Mouse (Mus musculus): Measurements from ENCODE around the gene Acp7. TPM values are rescaled to one million over a fixed set of nuclear protein-coding genes. Genes with fewer than 3 reads are reported as not detected.

Gene Acp7
- total RNA-seq, 2 experiments from 2014 or later, result not detected

GRCm38 (mm10) chr7:28603136-28603535, 28.0 kb downstream of the Acp7 start:
- intact Hi-C loops (cut with DNase I), result loop anchor here (10.0 kb wide), 1 partner anchor 122 kb away; no protein-coding TSS in a partner anchor
- DNase-seq, result no peak

- intact Hi-C loops (cut with DNase I), result loop anchor here (1.0 to 10.0 kb wide), 6 partner anchors 33 to 165 kb away; partner anchors contain the start of gene Gmfg
- DNase-seq, result peak in 1 of 2 experiments; percentile 60
These were observed 29.5 kb downstream of the Acp7 start for GRCm38 (mm10) chr7:28601668-28602067.

DNA sequence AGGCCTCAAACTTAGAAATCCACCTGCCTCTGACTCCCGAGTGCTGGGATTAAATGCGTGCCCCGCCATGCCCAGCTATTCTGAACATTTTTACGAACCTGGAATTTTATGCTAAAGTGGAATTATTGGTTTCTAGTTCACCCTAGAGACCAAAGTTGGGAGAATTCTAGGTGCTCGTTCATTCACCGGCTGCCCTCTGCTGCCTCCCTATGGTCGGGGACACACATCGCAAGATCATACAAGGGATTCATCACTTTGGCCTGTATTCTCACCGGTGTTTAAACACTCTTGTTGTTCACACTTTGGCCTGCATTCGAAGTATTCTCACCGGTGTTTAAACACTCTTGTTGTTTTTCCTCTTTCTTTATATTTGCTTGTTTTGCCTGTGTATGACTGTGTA, 30.1 kb downstream of the Acp7 start:
- intact Hi-C loops (cut with DNase I), result loop anchor here (1.0 to 10.0 kb wide), 6 partner anchors 33 to 164 kb away; partner anchors contain the start of gene Gmfg
- DNase-seq, result peak; percentile 66 to 72

- no peak for DNase-seq
- intact Hi-C loops (cut with DNase I), result no loop called here
These were observed 32.2 kb downstream of the Acp7 start for GRCm38 (mm10) chr7:28598951-28599350.

- intact Hi-C loops (cut with DNase I), result no loop called here
These were observed 33.3 kb downstream of the Acp7 start, which contains the start of the genes Samd4b and Pak4 for GRCm38 (mm10) chr7:28597642-28598446. Gene Samd4b (minus strand): TSS chr7:28598144. Gene Pak4 (minus strand): TSS chr7:28598185.

DNA sequence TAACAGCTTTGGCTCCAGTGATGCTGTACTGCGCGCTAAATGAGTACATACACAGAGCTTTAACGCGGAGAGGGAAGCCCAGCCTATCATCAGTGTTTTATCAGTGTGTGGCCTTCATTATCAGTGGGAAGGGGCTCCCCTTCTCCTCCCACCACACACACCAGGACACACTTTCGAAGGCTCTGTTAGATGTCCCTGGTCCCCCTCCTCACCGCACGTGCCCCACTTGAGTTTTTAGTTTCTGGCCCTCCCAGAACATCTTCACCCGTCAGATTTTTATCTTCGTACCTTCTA, 33.9 kb downstream of the Acp7 start:
- no peak for DNase-seq
- intact Hi-C loops (cut with DNase I), result no loop called here

More at GRCm38 (mm10) chr7:28597642-28598446, 33.3 kb downstream of the Acp7 start, which contains the start of the genes Samd4b and Pak4:
- DNase-seq, result peak; percentile 99

DNA sequence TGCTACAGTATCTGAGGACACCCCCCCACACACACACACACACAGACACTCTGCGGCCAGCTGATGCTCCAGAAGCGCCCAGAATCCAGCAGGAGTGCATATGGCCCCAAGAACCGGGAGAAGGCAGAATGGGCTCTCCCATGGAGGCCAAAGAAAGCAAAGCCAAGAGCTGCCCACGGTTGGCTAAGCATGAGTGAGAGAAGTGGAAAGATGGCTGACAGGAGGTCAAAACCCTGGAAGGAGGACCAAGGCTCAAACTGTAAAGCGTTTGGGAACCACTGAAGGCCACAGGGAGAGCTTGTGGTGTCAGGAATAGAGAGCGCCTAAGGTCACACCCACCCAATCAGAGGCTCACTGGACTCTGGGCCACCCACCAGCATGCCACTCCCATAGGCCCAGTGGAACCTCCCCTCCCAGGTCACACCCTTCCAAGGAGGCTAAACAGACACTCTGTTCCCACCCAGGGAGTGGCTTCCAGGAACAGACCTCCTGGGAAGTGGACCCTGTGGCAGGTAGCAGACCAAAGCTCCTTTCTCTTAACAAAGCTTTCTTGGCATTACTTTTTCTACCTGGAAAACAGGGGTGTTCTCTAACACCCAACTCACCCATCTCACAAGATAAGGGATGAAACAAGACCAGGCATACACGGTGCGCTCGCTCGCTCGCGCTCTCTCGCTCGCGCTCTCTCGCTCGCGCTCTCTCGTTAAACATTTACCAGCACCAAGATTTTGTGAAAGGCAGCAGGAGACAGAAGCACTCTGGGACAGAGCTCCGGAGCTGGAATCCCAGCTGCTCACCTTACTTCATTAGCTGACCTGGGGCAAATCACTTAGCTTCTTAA, 34.5 kb downstream of the Acp7 start:
- DNase-seq, result no peak
- intact Hi-C loops (cut with DNase I), result no loop called here

DNA sequence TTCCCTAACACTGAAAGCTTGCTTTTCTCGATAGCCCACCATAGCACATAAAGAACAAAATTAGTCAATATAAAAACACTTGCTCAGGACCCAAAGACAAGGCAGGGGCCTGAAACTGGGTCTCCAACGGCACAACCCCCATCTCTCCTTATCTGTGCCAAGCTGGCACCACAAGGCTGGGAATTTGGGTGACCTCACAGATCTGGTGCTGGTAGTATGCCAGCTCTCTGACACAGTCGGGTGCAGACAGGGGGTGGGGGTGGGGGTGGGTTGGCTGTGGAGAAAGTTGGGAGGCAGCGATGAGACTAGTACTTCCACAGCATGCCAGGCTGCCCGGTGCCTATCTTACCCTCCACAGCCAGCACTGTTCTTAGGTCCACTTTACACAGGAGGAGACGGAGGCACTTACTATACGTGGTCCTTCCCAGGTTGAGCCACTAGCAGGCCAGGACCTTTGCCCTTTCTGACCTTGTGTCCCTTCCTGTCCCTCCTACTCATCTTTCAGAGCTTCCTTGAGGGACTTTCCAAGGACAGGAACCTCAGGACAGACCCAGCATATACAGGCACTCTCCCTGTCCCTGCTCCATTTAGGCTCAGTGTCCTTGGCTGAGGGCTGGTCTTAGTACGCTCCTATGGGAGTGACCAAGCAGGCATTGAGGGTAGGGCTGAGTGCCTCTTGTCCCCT, 35.2 kb downstream of the Acp7 start:
- intact Hi-C loops (cut with DNase I), result no loop called here
- no peak for DNase-seq

DNA sequence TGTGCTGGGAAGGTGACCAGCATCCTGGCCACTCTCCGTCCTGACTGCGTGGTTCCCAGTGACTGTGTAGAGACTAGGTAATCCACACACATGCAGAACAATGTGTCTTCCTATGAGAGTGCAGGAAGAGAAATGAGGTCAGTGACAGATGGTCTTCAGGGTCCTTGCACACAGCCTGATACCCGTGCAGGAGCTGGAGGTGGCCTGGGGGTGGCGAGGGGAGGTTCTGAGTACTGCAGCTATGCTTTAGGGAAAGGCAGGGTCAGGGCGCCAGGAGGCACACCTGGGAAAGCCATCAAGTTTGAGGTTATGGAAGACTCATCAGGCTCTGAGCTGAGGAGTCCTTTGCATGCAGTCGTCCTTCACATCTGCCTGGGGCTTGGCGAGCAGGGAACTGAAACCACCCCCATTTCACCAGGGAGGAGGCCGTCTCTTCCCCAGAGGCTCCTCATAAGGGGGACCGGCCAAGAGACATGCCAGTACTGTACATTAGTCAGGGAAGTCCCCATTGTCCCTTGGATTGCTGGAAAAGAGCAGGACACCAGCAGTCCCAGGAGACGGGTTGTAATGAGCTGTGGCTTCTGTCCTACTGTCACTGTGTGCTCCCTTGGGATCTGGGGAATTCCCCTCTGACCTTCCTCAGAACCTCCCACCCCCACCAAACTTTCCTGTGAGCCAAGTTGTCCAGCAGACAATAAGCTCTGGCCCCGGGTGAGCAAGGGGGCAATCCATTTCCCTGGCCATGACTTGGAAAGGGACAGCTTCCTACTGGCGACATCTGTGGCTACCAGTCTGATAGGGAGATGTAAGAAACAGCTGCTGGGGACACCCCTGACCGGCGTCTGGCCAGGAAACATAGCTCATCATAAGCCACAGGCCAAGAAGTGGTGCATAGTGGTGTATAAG, 37.7 kb downstream of the Acp7 start:
- peak; percentile 57 to 60 for DNase-seq
- intact Hi-C loops (cut with DNase I), result no loop called here

- no peak for DNase-seq
- intact Hi-C loops (cut with DNase I), result no loop called here
These were observed 39.3 kb downstream of the Acp7 start for GRCm38 (mm10) chr7:28591862-28592261.

DNA sequence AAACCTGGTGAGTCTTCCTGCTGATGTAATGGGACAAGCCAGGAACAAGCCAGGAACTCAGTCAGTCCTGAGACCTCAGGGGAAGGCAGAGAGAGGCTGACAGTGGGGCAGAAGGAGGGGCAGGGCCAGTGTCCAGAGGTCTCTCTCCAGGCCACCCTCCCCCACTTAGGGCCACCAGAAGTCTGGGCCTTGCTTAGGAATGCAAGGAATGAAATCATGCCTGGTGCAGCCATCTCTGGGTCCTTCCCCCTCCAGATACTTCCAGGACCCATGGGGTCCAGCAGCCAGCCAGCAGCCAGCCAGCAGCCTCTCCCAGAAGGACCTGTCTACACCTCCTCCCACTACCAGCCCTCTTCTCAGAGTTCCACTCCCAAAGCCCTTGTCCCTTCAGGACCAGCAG, 43.5 kb downstream of the Acp7 start:
- DNase-seq, result no peak
- intact Hi-C loops (cut with DNase I), result loop anchor here (2.0 kb wide), 1 partner anchor 17 kb away; no protein-coding TSS in a partner anchor

GRCm38 (mm10) chr7:28586663-28587411, 44.3 kb downstream of the Acp7 start:
- DNase-seq, result peak in 1 of 2 experiments; percentile 36
- intact Hi-C loops (cut with DNase I), result loop anchor here (2.0 kb wide), 1 partner anchor 16 kb away; no protein-coding TSS in a partner anchor

GRCm38 (mm10) chr7:28585001-28585400, 46.1 kb downstream of the Acp7 start:
- intact Hi-C loops (cut with DNase I), result no loop called here
- no peak for DNase-seq

GRCm38 (mm10) chr7:28584468-28584867, 46.7 kb downstream of the Acp7 start:
- intact Hi-C loops (cut with DNase I), result no loop called here
- no peak for DNase-seq

- DNase-seq, result no peak
- intact Hi-C loops (cut with DNase I), result no loop called here
These were observed 47.4 kb downstream of the Acp7 start for GRCm38 (mm10) chr7:28583570-28584344.

GRCm38 (mm10) chr7:28582841-28583240, 48.3 kb downstream of the Acp7 start:
- intact Hi-C loops (cut with DNase I), result no loop called here
- DNase-seq, result no peak

GRCm38 (mm10) chr7:28581721-28582120, 49.4 kb downstream of the Acp7 start:
- intact Hi-C loops (cut with DNase I), result no loop called here
- no peak for DNase-seq

GRCm38 (mm10) chr7:28579826-28580225, 51.3 kb downstream of the Acp7 start:
- intact Hi-C loops (cut with DNase I), result no loop called here
- DNase-seq, result no peak

All from heart, postnatal 36 days (tissue).